Mouse (Mus musculus): ENCODE results near the gene 1500009L16Rik. TPM values are rescaled to one million over a fixed set of nuclear protein-coding genes. Genes with fewer than 3 reads are reported as not detected.

Gene 1500009L16Rik
- polyA plus RNA-seq, 1 experiment: 13.6 TPM

DNA sequence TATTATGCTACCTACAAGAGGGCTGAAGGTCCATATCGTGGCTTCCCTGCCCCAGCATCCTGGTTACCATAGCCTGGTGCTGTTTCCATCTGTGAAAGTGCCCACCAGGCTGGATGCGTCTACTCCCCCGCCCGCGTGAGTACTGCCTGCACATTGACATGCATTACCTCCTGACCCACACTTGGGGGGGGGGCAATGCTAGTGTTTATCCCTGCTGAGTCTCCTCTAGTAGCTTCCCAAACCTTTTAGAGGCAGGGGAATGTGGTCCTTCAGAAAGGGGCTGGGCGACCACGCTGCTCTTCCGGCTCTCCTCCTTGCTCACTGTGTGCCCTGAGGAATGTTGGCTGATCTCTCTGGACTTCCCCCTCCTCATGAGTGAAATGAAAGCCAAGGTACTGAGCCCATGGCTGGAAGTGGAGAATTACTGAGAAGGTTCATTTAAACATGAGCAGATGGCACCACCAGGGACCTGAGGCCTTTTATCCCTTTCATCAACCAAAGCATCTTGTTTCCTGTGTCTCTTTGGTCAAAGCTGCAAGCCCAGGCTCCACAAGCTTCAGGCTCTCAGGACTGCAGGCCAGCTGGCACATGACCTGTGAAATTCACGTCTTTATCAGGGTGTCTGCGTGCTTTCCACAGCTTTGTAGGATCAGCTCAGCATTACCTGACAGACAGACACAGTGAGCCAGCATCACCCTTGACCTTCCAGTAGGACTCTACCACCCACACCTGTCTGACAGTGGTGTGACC is 59.9 kb downstream of the 1500009L16Rik start:
- Histone ChIP-seq H3K27ac (ENCODE audit: control insufficient read depth, insufficient read depth, low read depth, low read length) (no peak overlapping the region), H3K27me3 (ENCODE audit: control insufficient read depth, insufficient read depth, low read length) (no peaks in the 10 kb centered on the region), H3K36me3 (ENCODE audit: control insufficient read depth, insufficient read depth, low read length) (no peaks in the 10 kb centered on the region), H3K4me3 (ENCODE audit: control insufficient read depth, low read depth, low read length) (no peak overlapping the region), H3K4me1 (ENCODE audit: control insufficient read depth, insufficient read depth, low read length) (no peaks in the 10 kb centered on the region)
- no peak for TF ChIP-seq CTCF (IDR thresholded peaks at IDR 0.05; ENCODE audit: control insufficient read depth, insufficient read depth, insufficient replicate concordance, low read depth, low read length)
- TF ChIP-seq POLR2A (IDR thresholded peaks at IDR 0.05; ENCODE audit: control insufficient read depth, low read depth, low read length): no peak

DNA sequence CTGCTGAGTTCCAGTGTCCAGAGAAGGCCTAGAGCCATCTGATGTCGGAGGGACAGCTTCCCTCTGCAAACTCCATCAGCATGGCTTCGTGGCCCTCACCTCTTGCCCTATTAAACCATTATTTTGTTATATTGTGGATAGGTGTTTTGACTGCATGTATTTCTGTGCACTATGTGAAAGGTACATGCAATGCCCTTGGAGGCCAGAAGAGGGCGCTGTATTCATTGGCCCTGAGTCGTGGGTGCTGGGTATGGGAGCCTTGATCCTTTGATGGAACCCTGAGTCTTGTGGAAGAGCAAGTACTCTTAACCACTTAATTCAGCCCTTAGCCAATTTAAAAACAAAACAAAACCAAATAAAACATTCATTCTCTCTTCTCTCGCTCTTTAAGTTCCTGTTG is 62.3 kb downstream of the 1500009L16Rik start:
- TF ChIP-seq POLR2A (IDR thresholded peaks at IDR 0.05; ENCODE audit: control insufficient read depth, low read depth, low read length) (no peak), CTCF (IDR thresholded peaks at IDR 0.05; ENCODE audit: control insufficient read depth, insufficient read depth, insufficient replicate concordance, low read depth, low read length) (peak; percentile 84)
- Histone ChIP-seq H3K4me1 (ENCODE audit: control insufficient read depth, insufficient read depth, low read length) (no peaks in the 10 kb centered on the region), H3K27ac (ENCODE audit: control insufficient read depth, insufficient read depth, low read depth, low read length) (no peak overlapping the region), H3K27me3 (ENCODE audit: control insufficient read depth, insufficient read depth, low read length) (no peaks in the 10 kb centered on the region), H3K4me3 (ENCODE audit: control insufficient read depth, low read depth, low read length) (no peak overlapping the region), H3K36me3 (ENCODE audit: control insufficient read depth, insufficient read depth, low read length) (no peaks in the 10 kb centered on the region)

DNA sequence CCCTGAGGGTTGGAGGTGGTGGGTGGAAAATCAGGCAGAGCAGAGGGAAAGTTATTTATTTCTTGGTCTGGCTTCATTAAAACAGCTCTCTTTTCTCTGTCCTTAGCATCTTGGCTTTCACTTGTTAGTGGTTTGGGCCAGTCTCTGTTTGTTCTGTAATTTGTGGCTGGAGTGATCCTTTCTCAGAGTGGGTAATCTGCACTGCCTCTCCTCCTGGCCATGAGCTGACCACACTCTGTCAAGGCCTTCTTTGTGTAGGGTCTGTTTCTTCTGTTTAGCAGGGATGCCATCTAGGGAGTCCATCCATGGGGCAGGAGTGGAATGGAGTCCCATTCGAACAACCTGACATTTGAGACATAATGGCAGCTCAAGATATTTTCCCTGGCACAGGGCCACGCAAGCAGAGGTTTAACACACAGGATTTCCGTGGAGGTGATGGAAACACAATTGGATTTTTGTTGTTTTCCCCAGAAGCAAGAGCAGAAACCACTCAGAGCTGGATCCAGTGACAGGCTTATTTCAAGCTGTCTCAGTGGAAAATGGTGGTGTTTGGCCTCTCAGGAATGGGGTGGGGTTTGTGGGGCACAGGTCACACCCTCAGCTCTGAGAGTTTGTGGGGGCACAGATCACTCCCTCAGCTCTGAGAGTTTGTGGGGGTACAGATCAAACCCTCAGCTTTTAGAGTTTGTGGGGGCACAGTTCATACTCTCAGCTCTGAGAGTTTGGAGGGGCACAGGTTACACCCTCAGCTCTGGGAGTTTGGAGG is 63.1 kb downstream of the 1500009L16Rik start:
- Histone ChIP-seq H3K27ac (ENCODE audit: control insufficient read depth, insufficient read depth, low read depth, low read length) (no peak overlapping the region), H3K4me3 (ENCODE audit: control insufficient read depth, low read depth, low read length) (no peak overlapping the region), H3K4me1 (ENCODE audit: control insufficient read depth, insufficient read depth, low read length) (no peaks in the 10 kb centered on the region), H3K27me3 (ENCODE audit: control insufficient read depth, insufficient read depth, low read length) (no peaks in the 10 kb centered on the region), H3K36me3 (ENCODE audit: control insufficient read depth, insufficient read depth, low read length) (no peaks in the 10 kb centered on the region)
- TF ChIP-seq CTCF (IDR thresholded peaks at IDR 0.05; ENCODE audit: control insufficient read depth, insufficient read depth, insufficient replicate concordance, low read depth, low read length) (no peak), POLR2A (IDR thresholded peaks at IDR 0.05; ENCODE audit: control insufficient read depth, low read depth, low read length) (no peak)

- H3K4me1 ChIP-seq (ENCODE audit: control insufficient read depth, insufficient read depth, low read length): no peaks in the 10 kb centered on the region
- no peak overlapping the region for H3K27ac ChIP-seq (ENCODE audit: control insufficient read depth, insufficient read depth, low read depth, low read length)
- no peaks in the 10 kb centered on the region for H3K36me3 ChIP-seq (ENCODE audit: control insufficient read depth, insufficient read depth, low read length)
- no peaks in the 10 kb centered on the region for H3K27me3 ChIP-seq (ENCODE audit: control insufficient read depth, insufficient read depth, low read length)
- no peak overlapping the region for H3K4me3 ChIP-seq (ENCODE audit: control insufficient read depth, low read depth, low read length)
- TF ChIP-seq POLR2A (IDR thresholded peaks at IDR 0.05; ENCODE audit: control insufficient read depth, low read depth, low read length) (no peak), CTCF (IDR thresholded peaks at IDR 0.05; ENCODE audit: control insufficient read depth, insufficient read depth, insufficient replicate concordance, low read depth, low read length) (no peak)
Observed at GRCm38 (mm10) chr10:83795088-83795487, 72.4 kb downstream of the 1500009L16Rik start.

GRCm38 (mm10) chr10:83795500-83795899 is 72.8 kb downstream of the 1500009L16Rik start:
- no peak overlapping the region for H3K27ac ChIP-seq (ENCODE audit: control insufficient read depth, insufficient read depth, low read depth, low read length)
- no peak overlapping the region for H3K4me3 ChIP-seq (ENCODE audit: control insufficient read depth, low read depth, low read length)
- no peaks in the 10 kb centered on the region for H3K27me3 ChIP-seq (ENCODE audit: control insufficient read depth, insufficient read depth, low read length)
- TF ChIP-seq POLR2A (IDR thresholded peaks at IDR 0.05; ENCODE audit: control insufficient read depth, low read depth, low read length): no peak
- TF ChIP-seq CTCF (IDR thresholded peaks at IDR 0.05; ENCODE audit: control insufficient read depth, insufficient read depth, insufficient replicate concordance, low read depth, low read length): no peak
- no peaks in the 10 kb centered on the region for H3K36me3 ChIP-seq (ENCODE audit: control insufficient read depth, insufficient read depth, low read length)
- no peaks in the 10 kb centered on the region for H3K4me1 ChIP-seq (ENCODE audit: control insufficient read depth, insufficient read depth, low read length)

DNA sequence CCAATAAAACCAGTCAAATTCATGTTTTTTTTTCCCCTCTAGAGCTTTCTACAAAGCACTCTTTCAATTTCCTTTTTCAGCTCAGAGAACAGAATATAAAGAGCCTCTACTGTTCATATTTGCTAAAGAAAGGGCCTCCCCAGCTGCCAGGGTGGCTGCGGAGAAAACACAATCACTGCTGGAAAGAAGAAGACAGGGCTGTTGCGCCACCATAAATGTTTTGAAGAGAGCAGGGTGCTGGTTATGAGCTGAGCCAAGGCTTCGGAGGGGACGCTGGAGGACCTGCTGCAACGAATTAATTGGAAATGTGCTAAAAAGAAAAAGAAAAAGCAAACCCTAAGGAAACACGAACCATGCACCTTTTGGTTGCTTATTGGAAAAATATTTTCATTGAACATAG is 81.4 kb downstream of the 1500009L16Rik start:
- H3K27ac ChIP-seq (ENCODE audit: control insufficient read depth, insufficient read depth, low read depth, low read length): no peak overlapping the region
- H3K4me3 ChIP-seq (ENCODE audit: control insufficient read depth, low read depth, low read length): no peak overlapping the region
- no peaks in the 10 kb centered on the region for H3K36me3 ChIP-seq (ENCODE audit: control insufficient read depth, insufficient read depth, low read length)
- peaks cover 6% of the 10 kb centered on the region for H3K4me1 ChIP-seq (ENCODE audit: control insufficient read depth, insufficient read depth, low read length)
- H3K27me3 ChIP-seq (ENCODE audit: control insufficient read depth, insufficient read depth, low read length): no peaks in the 10 kb centered on the region
- TF ChIP-seq CTCF (IDR thresholded peaks at IDR 0.05; ENCODE audit: control insufficient read depth, insufficient read depth, insufficient replicate concordance, low read depth, low read length): no peak
- TF ChIP-seq POLR2A (IDR thresholded peaks at IDR 0.05; ENCODE audit: control insufficient read depth, low read depth, low read length): no peak

DNA sequence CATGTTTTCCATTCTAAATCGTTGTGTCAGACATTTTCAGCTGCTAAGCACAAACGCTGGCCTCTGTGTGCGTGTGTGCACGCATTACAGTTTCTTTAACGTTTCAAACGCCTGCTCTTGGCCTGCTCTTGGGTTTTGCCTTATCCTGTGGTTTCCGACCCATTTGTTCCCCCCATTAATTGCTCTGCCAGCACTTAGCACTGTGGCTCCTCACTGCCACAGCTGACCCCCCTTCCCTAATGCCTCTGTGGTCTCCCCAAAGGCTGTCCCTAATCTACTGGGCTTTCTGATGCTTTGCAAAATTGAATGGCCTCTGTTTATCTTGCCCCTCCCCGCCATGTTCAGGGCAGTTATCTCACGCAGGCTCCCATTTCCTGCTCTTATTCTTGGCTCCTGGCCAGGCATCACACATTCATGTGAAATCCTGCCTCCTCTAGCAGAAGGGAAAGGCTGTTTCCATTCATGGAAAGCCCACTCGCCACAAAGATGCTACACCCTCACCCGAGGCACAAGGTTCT is 82.6 kb downstream of the 1500009L16Rik start:
- TF ChIP-seq POLR2A (IDR thresholded peaks at IDR 0.05; ENCODE audit: control insufficient read depth, low read depth, low read length) (no peak), CTCF (IDR thresholded peaks at IDR 0.05; ENCODE audit: control insufficient read depth, insufficient read depth, insufficient replicate concordance, low read depth, low read length) (no peak)
- H3K27ac ChIP-seq (ENCODE audit: control insufficient read depth, insufficient read depth, low read depth, low read length): no peak overlapping the region
- H3K27me3 ChIP-seq (ENCODE audit: control insufficient read depth, insufficient read depth, low read length): no peaks in the 10 kb centered on the region
- H3K4me1 ChIP-seq (ENCODE audit: control insufficient read depth, insufficient read depth, low read length): peaks cover 6% of the 10 kb centered on the region
- H3K36me3 ChIP-seq (ENCODE audit: control insufficient read depth, insufficient read depth, low read length): no peaks in the 10 kb centered on the region
- H3K4me3 ChIP-seq (ENCODE audit: control insufficient read depth, low read depth, low read length): no peak overlapping the region

Data from testis, adult 2 months (tissue).